ENCODE assay signal across 27 mouse cellular contexts in the genomic region with DNA sequence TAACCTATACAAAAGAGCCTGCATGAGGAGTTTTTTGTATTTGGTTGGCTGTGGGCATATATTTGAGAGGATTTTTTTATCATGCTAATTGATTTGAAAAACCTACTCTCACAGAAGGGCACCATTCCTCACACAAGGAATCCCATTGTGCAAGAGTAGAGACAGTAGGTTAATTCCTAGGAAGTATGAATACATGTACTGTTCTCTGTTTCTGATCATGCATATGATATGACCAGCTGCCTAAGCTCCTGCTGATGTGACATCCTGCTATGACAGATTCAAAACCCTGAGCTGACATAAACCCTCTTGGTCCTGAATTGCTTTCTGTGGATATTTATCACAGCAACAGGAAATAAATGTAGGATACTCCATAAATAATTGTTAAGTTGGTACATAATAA.
DNase-seq lines count a peak whose midpoint lies in the region; ATAC-seq and TF ChIP-seq lines count a peak whose summit lies in the region.
"Had no signal": no experiment of that assay in that cellular context is flagged by ENCODE, and none has a peak within 500 bp of the region (broad histone marks: within the 10 kb centered on the region; RNA-seq: fewer than 3 reads in every experiment).

No protein-coding gene starts in this region.

- 0 out of 2 replicates have a peak, but pooled peaks have one; percentile 48 for ATAC-seq in hindbrain, embryonic 12.5 days (ENCODE audit: low FRiP score)
- ATAC-seq in hindbrain, postnatal 0 days = peak; percentile 72
- ATAC-seq: forebrain, embryonic 13.5 days; forebrain, embryonic 16.5 days had no signal

- no peak overlapping the region for H3K4me2 ChIP-seq in hindbrain, embryonic 12.5 days (replicated peaks)
- H3K4me2 ChIP-seq in hindbrain, postnatal 0 days (ENCODE audit: low read depth, low read length) = no peak overlapping the region
- H3K4me2 ChIP-seq: forebrain, embryonic 13.5 days; heart, embryonic 13.5 days had no signal

- no peak overlapping the region for H3K9ac ChIP-seq in hindbrain, embryonic 12.5 days
- H3K9ac ChIP-seq in hindbrain, postnatal 0 days (replicated peaks; ENCODE audit: low read length) = no peak overlapping the region
- H3K9ac ChIP-seq: forebrain, embryonic 13.5 days; heart, embryonic 13.5 days had no signal

- no peak for TF ChIP-seq CTCF in hindbrain, postnatal 0 days (IDR thresholded peaks at IDR 0.05; ENCODE audit: low read depth)

- no peak for DNase-seq in hindbrain, embryonic 10.5 days (ENCODE audit: low spot score)
- peak; percentile 47 for DNase-seq in Muller cell, postnatal 12 days (ENCODE audit: inconsistent ontology term)
- peak; percentile 10 for DNase-seq in hindbrain, postnatal 0 days (ENCODE audit: low spot score)
- DNase-seq in retina, postnatal 1 day = peak; percentile 71
- no peak for DNase-seq in thymus, postnatal 4 days
- DNase-seq in thymus, postnatal 10 days (ENCODE audit: low spot score in 2 of 2) = no peak
- DNase-seq: adrenal gland, adult 2 months; adrenal gland, postnatal 14 days; B cell, adult 2 months; cerebellum, adult 11-12 months; cerebellum, adult 8-10 months; cerebellum, postnatal 10 days; cerebellum, postnatal 36 days; embryo, embryonic 11 days; gastrocnemius, postnatal 10 days; gastrocnemius, postnatal 36 days; heart, adult 2 months; heart, postnatal 14 days; heart, postnatal 4 days had no signal

- no peaks in the 10 kb centered on the region for H3K36me3 ChIP-seq in hindbrain, embryonic 12.5 days
- no peaks in the 10 kb centered on the region for H3K36me3 ChIP-seq in hindbrain, embryonic 10.5 days
- no peaks in the 10 kb centered on the region for H3K36me3 ChIP-seq in hindbrain, postnatal 0 days (ENCODE audit: insufficient read depth, low read length)
- H3K36me3 ChIP-seq: forebrain, embryonic 10.5 days; G1E; heart, embryonic 10.5 days; heart, embryonic 13.5 days had no signal

- no peak overlapping the region for H3K4me3 ChIP-seq in hindbrain, embryonic 12.5 days
- H3K4me3 ChIP-seq in hindbrain, embryonic 10.5 days = no peak overlapping the region
- H3K4me3 ChIP-seq in hindbrain, postnatal 0 days (ENCODE audit: low read length) = no peak overlapping the region
- H3K4me3 ChIP-seq: forebrain, embryonic 10.5 days; forebrain, embryonic 13.5 days; heart, adult 2 months; heart, embryonic 10.5 days; heart, embryonic 13.5 days had no signal

- no peaks in the 10 kb centered on the region for H3K27me3 ChIP-seq in hindbrain, embryonic 12.5 days
- H3K27me3 ChIP-seq in hindbrain, embryonic 10.5 days (ENCODE audit: insufficient read depth, poor library complexity, severe bottlenecking) = no peaks in the 10 kb centered on the region
- H3K27me3 ChIP-seq in hindbrain, postnatal 0 days (ENCODE audit: insufficient read depth, low read length) = no peaks in the 10 kb centered on the region
- H3K27me3 ChIP-seq: CH12.LX; forebrain, embryonic 13.5 days; heart, embryonic 13.5 days had no signal

- H3K9me3 ChIP-seq in hindbrain, embryonic 12.5 days (replicated peaks) = no peaks in the 10 kb centered on the region
- no peaks in the 10 kb centered on the region for H3K9me3 ChIP-seq in hindbrain, embryonic 10.5 days
- no peaks in the 10 kb centered on the region for H3K9me3 ChIP-seq in hindbrain, postnatal 0 days (ENCODE audit: low read length)
- H3K9me3 ChIP-seq: forebrain, embryonic 10.5 days; forebrain, embryonic 13.5 days; G1E; heart, embryonic 10.5 days; heart, embryonic 13.5 days had no signal

- no peak overlapping the region for H3K27ac ChIP-seq in hindbrain, embryonic 12.5 days
- H3K27ac ChIP-seq in hindbrain, embryonic 10.5 days = no peak overlapping the region
- no peak overlapping the region for H3K27ac ChIP-seq in hindbrain, postnatal 0 days
- H3K27ac ChIP-seq: forebrain, embryonic 10.5 days; forebrain, embryonic 13.5 days; heart, adult 2 months; heart, embryonic 10.5 days; heart, embryonic 13.5 days had no signal

- H3K4me1 ChIP-seq in hindbrain, embryonic 12.5 days = no peaks in the 10 kb centered on the region
- H3K4me1 ChIP-seq in hindbrain, embryonic 10.5 days (replicated peaks) = no peaks in the 10 kb centered on the region
- H3K4me1 ChIP-seq in hindbrain, postnatal 0 days (ENCODE audit: insufficient read depth, low read length) = no peaks in the 10 kb centered on the region
- H3K4me1 ChIP-seq: forebrain, embryonic 10.5 days; forebrain, embryonic 13.5 days; heart, embryonic 10.5 days; heart, embryonic 13.5 days had no signal

Comparison
In these comparisons a context has a peak if more than half of its experiments do, and no peak if none do; other contexts are left out.
1. DNase-seq: peak in Muller cell, postnatal 12 days (single experiment), hindbrain, postnatal 0 days (single experiment) and retina, postnatal 1 day (single experiment); none in hindbrain, embryonic 10.5 days (single experiment), thymus, postnatal 4 days (single experiment) and thymus, postnatal 10 days (0 of 2).